Mouse (Mus musculus) cortical plate, adult 2 months (tissue): ENCODE data around the gene Ier5.

Experiments used
- CTCF ChIP-seq: fragments of 200-500 bp; IDR thresholded peaks from 2 replicates; pipeline ENCODE4 v1.5.1; 2011; ENCODE audit warnings: mild to moderate bottlenecking, control low read depth, low read length; ENCODE audit not compliant: insufficient read depth; ENCODE audit errors: extremely low read depth
- POLR2A ChIP-seq: fragments of 200-500 bp; IDR thresholded peaks from 2 replicates; pipeline ENCODE4 v1.6.1; 2011; ENCODE audit warnings: mild to moderate bottlenecking, low read length, control low read depth; ENCODE audit not compliant: insufficient read depth; ENCODE audit errors: extremely low read depth

DNA sequence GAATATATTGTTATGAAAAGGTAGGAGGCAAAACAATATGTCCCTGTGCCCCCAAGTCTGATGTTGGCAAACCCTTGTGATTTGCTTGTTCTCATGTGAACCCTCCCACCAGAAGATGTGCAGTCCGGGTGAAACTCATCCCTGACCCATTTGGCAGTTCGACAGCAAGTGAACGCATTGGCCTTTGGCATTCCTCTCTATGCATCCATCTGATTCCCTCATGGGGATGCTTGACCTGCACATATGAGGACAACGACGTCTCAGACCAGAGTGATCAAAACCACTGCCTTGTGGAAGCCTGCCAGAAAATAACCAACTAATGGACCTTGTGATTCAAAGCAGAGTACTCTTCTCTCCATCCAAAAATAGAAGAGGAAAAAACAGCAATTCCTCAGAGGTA, 27.3 kb upstream of the Ier5 start:
- TF ChIP-seq CTCF, result no peak
- TF ChIP-seq POLR2A, result no peak
